Mouse (Mus musculus) gonadal fat pad, adult 2 months (tissue): ENCODE results near the gene Rassf1. TPM values are rescaled to one million over a fixed set of nuclear protein-coding genes. Genes with fewer than 3 reads are reported as not detected.

ENCODE experiments used
- DNase-seq: peaks from one replicate; pipeline ENCODE4 v3.0.0-alpha.2; 2012; ENCODE audit warnings: low read depth
- polyA plus RNA-seq: library from polyadenylated mRNA; depleted of rRNA; stranded (reverse); fragments of >200 nt; gene quantifications from 2 replicates; pipeline ENCODE4 v1.2.3, GENCODE M21; 2012; rRNA removed

The Rassf1 gene
- 30.9 and 36.8 TPM in 2 replicates for polyA plus RNA-seq

- DNase-seq: no peak
Measured at GRCm38 (mm10) chr9:107551117-107551889, at the start of gene Rassf1. TSS of gene Rassf1 (plus strand) at chr9:107551555.

DNA sequence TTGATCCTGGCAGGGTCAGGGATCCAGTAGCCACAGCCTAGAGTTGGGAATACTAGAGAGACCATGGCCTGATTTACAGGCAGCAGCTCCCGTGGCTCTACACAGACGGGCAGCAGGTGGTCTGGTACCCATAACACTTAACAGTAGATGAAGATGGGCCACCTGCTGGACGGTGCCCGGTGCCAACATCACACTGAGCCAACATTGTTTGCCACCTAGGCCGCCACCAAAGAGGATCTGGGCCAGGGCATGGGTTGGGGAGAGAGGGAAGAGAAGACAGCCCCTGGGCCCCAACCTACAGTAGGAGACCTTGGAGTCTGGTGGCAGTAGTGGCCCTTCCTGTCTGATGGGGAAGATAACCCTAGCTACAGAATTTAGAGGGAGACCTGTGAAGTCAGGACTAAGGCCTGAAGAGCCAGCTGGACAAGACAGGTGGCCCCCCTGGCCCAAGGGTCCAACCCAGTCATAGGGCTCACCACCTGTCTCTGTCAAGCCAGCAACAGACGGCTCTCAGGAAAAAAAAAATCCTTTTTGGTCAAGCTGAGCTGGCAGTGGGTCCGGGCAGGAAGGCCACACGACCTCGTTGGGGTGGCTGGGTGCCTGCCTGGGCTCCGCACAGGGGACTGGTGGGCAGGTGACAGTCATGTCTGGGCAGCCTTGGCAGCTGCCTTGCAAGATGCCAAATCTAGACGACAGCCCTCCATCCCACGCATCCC lies 49.1 kb upstream of the Rassf1 start:
- no peak for DNase-seq

DNA sequence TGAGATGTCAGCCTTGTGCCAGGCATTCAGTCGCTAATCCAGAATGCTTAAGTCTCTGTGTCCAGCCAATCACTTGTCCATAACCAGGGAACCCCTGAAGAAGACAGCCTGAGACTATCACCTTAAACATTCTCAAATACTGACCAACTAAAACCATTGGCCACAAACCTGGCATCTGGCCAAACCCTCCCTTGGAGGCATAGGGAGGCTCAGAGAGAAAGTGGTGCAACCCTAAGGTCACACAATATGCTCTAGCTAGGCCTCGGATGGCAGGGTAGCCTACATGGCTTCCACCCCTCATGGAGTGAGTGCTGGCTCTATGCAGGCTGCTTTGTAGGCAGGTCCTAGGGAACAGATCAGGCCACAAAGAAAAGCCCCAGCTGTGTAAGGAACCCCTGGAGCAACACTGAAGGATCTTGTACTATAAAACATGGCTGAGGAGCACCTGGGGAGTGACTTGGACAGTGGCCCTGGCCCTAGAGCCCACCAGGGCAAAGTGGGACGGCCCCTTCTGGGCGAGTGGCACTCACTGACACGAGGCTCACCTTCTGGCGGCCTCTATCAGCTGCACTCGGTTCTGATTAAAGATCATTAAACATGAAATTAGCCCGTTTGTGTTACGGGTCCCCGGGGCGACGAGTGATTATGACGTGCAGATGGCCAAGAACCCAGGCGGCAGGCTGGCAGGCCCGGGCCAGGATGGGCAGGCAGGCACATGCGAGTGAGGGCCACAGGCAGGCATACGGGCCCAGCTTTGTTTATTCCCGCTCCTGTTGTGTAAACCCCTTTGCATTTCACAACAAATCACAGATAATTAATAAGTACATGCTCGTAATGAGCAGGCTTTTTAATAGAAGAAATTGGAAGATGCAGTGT lies 46.5 kb upstream of the Rassf1 start:
- no peak for DNase-seq

DNA sequence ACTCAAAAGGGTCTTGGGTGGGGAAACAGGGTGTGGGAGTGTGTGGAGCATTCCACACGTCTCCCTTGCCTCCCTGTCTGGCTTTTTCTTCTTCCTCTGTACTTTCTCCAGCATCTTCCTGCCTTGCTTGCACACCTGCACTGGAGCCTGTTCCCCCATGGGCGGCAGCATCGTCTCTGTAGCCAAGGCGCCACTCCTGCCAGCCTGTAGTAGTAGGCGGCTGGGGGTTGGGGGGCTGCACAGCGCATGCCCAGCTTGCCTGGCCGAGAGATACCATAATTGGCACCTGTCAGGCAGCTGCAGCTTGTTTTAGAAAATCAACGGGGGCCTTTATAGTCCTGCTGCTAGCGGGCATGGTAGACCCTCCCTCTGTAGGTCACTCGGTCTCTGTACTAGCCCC lies 43.1 kb upstream of the Rassf1 start:
- DNase-seq: no peak

- no peak for DNase-seq
Measured at GRCm38 (mm10) chr9:107510384-107511100, 40.8 kb upstream of the Rassf1 start.

GRCm38 (mm10) chr9:107511436-107511835 lies 39.9 kb upstream of the Rassf1 start:
- DNase-seq: no peak

- no peak for DNase-seq
Measured at GRCm38 (mm10) chr9:107512326-107512725, 39.0 kb upstream of the Rassf1 start.

DNA sequence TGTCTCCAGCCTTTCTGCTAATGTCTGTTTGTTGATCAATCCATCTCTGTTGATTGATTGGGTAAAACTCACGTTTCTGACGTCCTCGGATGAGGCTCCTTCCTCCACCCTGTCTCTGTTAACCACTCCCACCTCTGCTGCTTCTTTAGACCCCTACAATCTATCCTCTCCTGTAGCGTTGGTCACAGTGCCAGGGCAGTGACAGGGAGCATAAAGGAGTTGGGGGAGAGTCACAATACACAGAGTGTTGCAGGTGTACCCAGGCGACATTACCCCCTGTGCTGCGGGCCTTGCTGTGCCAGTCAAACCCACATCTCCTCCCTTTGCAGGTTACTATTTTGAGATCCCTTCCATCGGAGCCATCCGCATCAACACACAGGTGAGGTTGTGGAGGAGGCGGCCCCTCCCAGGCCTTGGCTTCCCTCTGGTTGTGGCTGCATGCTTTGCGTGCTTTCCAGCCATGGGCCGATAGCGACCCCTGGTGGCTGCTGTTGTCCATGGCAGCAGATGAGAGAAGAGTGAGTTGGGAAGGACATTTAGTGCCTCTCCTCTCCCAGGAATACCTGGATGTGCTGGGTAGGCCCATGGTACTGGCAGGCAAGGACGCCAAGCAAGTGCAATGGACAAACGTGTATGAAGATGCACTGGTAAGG lies 36.9 kb upstream of the Rassf1 start:
- DNase-seq: no peak

DNA sequence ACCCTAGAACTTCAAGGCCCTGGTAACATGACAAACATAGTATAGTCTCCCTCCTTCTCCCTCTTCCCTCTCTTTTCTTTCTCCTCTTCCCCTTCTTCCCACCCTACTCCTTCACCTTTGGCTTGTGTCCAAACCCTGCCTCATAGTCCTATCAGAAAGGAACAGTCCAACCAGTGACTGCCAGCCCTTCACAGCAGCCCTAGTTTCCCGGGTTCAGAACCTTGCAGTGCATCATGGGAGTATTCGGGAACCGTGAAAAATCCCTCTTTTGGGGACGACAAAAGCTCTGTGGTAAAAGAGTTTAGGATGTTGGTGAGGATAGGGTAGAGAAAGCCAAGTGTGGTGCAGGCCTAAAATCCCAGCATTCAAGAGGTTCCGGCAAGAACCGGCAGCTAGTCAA lies 31.0 kb upstream of the Rassf1 start:
- no peak for DNase-seq

DNA sequence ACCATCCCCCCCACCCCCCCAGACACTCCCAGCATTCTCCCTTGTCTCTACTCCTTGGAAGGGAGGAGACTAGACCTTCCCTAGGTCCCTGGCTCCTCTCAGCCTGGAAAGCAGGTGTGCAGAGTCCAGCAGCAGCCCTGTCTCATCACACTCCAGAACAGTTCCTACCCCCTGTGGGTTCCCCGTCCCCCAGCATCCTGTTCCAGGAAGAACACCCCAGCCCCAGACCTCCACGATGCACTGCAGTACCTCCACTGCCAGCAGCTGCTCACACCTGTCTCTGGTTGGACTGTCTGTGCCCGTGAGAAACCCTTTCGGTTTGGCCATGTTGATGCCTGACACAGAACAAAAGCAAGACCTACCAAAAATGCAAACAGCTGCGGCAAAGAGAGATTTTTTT lies 30.2 kb upstream of the Rassf1 start:
- no peak for DNase-seq

DNA sequence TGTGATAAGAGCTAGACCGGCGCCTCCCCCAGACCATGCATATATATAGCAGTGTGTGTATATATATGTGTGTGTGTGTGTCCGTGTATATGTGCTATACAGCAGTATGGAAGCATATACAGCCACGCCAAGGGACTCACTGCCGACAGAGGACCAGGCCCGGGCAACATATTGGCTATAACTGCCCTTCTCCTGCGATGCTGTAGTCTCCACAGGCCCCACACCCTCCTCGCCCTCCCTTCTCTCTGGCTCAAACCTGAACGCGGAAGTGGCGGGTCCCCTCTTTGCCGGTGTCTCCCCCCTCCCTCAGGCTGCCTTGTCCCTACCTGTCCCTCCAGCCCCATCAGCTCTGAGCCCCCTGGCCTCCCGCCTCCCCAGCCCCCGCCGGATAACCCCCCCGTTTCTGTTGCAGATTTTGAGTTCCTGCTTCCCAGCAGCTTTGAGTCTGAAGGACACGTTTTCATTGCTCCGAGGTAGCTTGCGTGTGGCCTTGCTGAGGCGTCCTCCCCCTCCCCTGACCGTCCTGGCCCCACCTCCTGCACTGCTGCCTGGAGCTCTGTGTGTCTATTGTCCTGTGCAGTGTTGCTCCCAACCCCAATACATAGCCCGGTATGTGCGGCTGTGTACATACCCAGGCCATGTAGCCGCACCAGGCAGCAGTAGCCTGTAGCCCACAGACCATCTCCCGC lies 29.5 kb upstream of the Rassf1 start:
- no peak for DNase-seq

DNA sequence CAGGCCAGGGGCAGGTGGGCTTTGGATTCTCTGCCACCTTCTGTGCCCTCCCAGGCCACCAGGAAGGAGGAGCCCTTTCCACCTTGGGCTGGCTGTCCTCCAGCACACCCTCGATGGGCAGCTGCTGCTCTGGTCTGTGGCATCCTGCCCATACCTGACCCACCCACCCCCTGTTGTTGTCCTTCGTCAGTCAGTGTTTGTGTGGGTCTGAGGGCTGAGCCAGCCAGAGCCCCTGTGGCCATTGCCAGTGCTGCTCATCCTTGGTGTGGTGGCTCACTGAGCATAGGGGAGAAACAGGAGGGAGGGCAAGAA lies 29.0 kb upstream of the Rassf1 start:
- DNase-seq: no peak

DNA sequence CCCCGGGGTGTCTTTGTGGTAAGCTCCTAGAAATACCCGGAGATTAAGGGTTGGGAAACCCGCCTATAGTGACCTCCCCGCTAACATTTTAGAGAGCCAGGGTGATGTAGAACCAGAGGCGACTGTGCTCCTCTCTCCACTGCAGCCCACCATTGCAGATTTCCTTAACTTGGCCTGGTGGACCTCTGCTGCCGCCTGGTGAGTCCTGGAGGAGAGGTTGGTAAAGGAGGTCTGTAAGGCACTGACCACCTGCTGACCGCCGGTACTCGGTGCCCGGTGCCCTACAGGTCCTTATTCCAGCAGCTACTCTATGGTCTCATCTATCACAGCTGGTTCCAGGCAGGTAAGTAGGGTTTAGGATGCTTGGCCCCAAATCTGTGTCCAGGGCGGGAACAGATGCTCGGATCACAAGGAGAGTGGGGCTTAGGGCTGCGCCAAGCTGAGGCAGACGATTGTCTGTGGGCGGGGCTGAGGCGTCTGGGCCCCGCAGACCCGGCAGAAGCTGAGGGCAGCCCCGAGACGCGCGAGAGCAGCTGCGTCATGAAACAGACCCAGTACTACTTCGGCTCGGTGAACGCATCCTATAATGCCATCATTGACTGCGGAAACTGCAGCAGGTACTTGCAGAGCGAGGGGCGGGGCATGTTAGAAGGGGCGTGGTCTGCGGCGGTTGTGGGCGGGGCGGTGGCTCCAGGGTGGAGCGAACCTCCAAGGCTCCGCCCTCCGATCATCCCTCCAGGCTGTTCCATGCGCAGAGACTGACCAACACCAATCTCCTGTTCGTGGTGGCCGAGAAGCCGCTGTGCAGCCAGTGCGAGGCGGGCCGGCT lies 24.9 kb upstream of the Rassf1 start:
- DNase-seq: no peak

DNA sequence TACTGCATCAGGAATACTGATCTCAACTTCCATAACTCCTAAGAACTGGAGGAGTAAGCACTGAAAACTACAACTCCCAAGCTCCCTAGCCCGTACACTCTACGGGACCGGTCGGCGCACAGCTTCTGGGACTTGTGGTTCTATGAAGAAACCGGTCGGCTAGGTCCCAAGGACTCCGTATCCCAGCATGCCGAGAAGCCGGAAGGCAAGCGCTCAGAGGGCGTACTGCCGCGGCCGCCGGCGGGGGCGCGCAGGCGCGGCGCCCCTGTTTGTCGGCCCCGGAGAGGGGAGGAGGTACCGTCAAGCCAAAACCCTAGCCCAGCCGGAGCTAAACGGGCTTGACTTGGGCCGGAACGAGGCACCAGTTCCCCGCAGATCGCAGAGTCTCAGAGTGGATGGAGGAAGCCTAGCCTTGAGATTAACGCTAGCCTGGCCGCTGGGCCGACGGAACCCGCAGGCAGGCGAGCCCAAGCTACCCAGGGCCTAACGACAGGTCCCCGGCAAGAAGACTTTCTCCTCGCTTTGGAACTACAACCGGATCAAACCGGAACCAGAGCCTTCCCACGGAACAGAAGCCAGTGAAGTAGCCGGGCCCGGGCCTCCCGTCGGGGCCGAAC lies 17.5 kb upstream of the Rassf1 start, which contains the start of gene Tmem115:
Gene Tmem115, plus strand, starts transcription at position 155 of the 617 bp plus-strand sequence.
- peak; percentile 98 for DNase-seq

GRCm38 (mm10) chr9:107534408-107535202 lies 16.8 kb upstream of the Rassf1 start:
- DNase-seq: no peak

GRCm38 (mm10) chr9:107538231-107538630 lies 13.1 kb upstream of the Rassf1 start:
- no peak for DNase-seq

GRCm38 (mm10) chr9:107538711-107539110 lies 12.6 kb upstream of the Rassf1 start:
- no peak for DNase-seq

GRCm38 (mm10) chr9:107539940-107540339 lies 11.4 kb upstream of the Rassf1 start:
- no peak for DNase-seq
